ENCODE assay signal across 21 mouse cellular contexts in genomic region chr15:28595294-28595693, GRCm38 (mm10).
DNase-seq lines count a peak whose midpoint lies in the region; ATAC-seq and TF ChIP-seq lines count a peak whose summit lies in the region.
"Had no signal": no experiment of that assay in that cellular context is flagged by ENCODE, and none has a peak within 500 bp of the region (broad histone marks: within the 10 kb centered on the region; RNA-seq: fewer than 3 reads in every experiment).

No protein-coding gene starts in this region.

- H3K4me1 ChIP-seq in forebrain, embryonic 14.5 days (ENCODE audit: control insufficient read depth, insufficient read depth, low read length), result no peaks in the 10 kb centered on the region
- no peaks in the 10 kb centered on the region for H3K4me1 ChIP-seq in forebrain, embryonic 10.5 days
- H3K4me1 ChIP-seq in forebrain, postnatal 0 days (ENCODE audit: insufficient read depth), result no peaks in the 10 kb centered on the region
- H3K4me1 ChIP-seq in forebrain, embryonic 15.5 days, result no peaks in the 10 kb centered on the region
- H3K4me1 ChIP-seq: embryonic facial prominence, embryonic 10.5 days; embryonic facial prominence, embryonic 12.5 days; forebrain, embryonic 13.5 days had no signal

- H3K27me3 ChIP-seq in forebrain, embryonic 14.5 days (replicated peaks; ENCODE audit: control insufficient read depth, insufficient read depth, low read length), result no peaks in the 10 kb centered on the region
- H3K27me3 ChIP-seq in forebrain, embryonic 10.5 days (ENCODE audit: poor library complexity, severe bottlenecking), result no peaks in the 10 kb centered on the region
- H3K27me3 ChIP-seq in forebrain, postnatal 0 days (ENCODE audit: insufficient read depth, low read length), result no peaks in the 10 kb centered on the region
- no peaks in the 10 kb centered on the region for H3K27me3 ChIP-seq in forebrain, embryonic 15.5 days
- H3K27me3 ChIP-seq: CH12.LX; embryonic facial prominence, embryonic 12.5 days; forebrain, embryonic 13.5 days had no signal

- H3K27ac ChIP-seq in forebrain, embryonic 14.5 days (ENCODE audit: low read depth, low read length), result no peak overlapping the region
- no peak overlapping the region for H3K27ac ChIP-seq in forebrain, embryonic 10.5 days
- H3K27ac ChIP-seq in forebrain, postnatal 0 days (ENCODE audit: low read depth, low read length), result no peak overlapping the region
- H3K27ac ChIP-seq in forebrain, embryonic 15.5 days (replicated peaks), result no peak overlapping the region
- H3K27ac ChIP-seq: embryonic facial prominence, embryonic 10.5 days; embryonic facial prominence, embryonic 12.5 days; forebrain, embryonic 13.5 days had no signal

- no peaks in the 10 kb centered on the region for H3K9me3 ChIP-seq in forebrain, embryonic 14.5 days (replicated peaks; ENCODE audit: control insufficient read depth, low read length)
- H3K9me3 ChIP-seq in forebrain, embryonic 10.5 days, result no peaks in the 10 kb centered on the region
- H3K9me3 ChIP-seq in forebrain, postnatal 0 days (ENCODE audit: low read length), result no peaks in the 10 kb centered on the region
- no peaks in the 10 kb centered on the region for H3K9me3 ChIP-seq in forebrain, embryonic 15.5 days
- H3K9me3 ChIP-seq: embryonic facial prominence, embryonic 10.5 days; embryonic facial prominence, embryonic 12.5 days; forebrain, embryonic 13.5 days; G1E had no signal

- no peak for TF ChIP-seq CTCF in forebrain, postnatal 0 days (IDR thresholded peaks at IDR 0.05; ENCODE audit: low read depth)

- H3K9ac ChIP-seq in forebrain, embryonic 14.5 days (ENCODE audit: low read length), result no peak overlapping the region
- no peak overlapping the region for H3K9ac ChIP-seq in forebrain, postnatal 0 days
- H3K9ac ChIP-seq in forebrain, embryonic 15.5 days (replicated peaks), result no peak overlapping the region
- H3K9ac ChIP-seq: embryonic facial prominence, embryonic 12.5 days; forebrain, embryonic 13.5 days had no signal

- H3K4me3 ChIP-seq in forebrain, embryonic 14.5 days (ENCODE audit: low read depth, low read length), result no peak overlapping the region
- H3K4me3 ChIP-seq in forebrain, embryonic 10.5 days, result no peak overlapping the region
- no peak overlapping the region for H3K4me3 ChIP-seq in forebrain, postnatal 0 days (ENCODE audit: low read depth, low read length)
- no peak overlapping the region for H3K4me3 ChIP-seq in forebrain, embryonic 15.5 days
- H3K4me3 ChIP-seq: embryonic facial prominence, embryonic 10.5 days; embryonic facial prominence, embryonic 12.5 days; forebrain, embryonic 13.5 days had no signal

- H3K4me2 ChIP-seq in forebrain, embryonic 14.5 days (ENCODE audit: low read length), result no peak overlapping the region
- no peak overlapping the region for H3K4me2 ChIP-seq in forebrain, postnatal 0 days (ENCODE audit: low read depth)
- no peak overlapping the region for H3K4me2 ChIP-seq in forebrain, embryonic 15.5 days (replicated peaks)
- H3K4me2 ChIP-seq: embryonic facial prominence, embryonic 12.5 days; forebrain, embryonic 13.5 days had no signal

- no peak for ATAC-seq in forebrain, embryonic 14.5 days
- peak; percentile 54 for ATAC-seq in forebrain, postnatal 0 days
- no peak for ATAC-seq in forebrain, embryonic 15.5 days (replicated peaks)
- ATAC-seq: activated CD4-positive, CD25-positive, alpha-beta regulatory T cell, adult 4 months; CD4-positive, CD25-positive, alpha-beta regulatory T cell, adult 4 months; Patski had no signal

- peak; percentile 28 for DNase-seq in forebrain, embryonic 14.5 days (ENCODE audit: low spot score)
- no peak for DNase-seq in forebrain, embryonic 10.5 days (ENCODE audit: extremely low spot score, low spot score)
- peak; percentile 55 for DNase-seq in forebrain, postnatal 0 days
- DNase-seq in liver, result no peak
- DNase-seq: adrenal gland, adult 8-10 months; adrenal gland, postnatal 14 days; adrenal gland, postnatal 36 days; B cell, adult 2 months; cerebellum, adult 11-12 months; cerebellum, adult 2 months; cerebellum, adult 9-10 months; cerebellum, postnatal 25 days had no signal

- no peaks in the 10 kb centered on the region for H3K36me3 ChIP-seq in forebrain, embryonic 14.5 days (ENCODE audit: control insufficient read depth, insufficient read depth, low read length)
- no peaks in the 10 kb centered on the region for H3K36me3 ChIP-seq in forebrain, embryonic 10.5 days (replicated peaks)
- H3K36me3 ChIP-seq in forebrain, postnatal 0 days (ENCODE audit: insufficient read depth), result no peaks in the 10 kb centered on the region
- no peaks in the 10 kb centered on the region for H3K36me3 ChIP-seq in forebrain, embryonic 15.5 days
- H3K36me3 ChIP-seq: embryonic facial prominence, embryonic 10.5 days; embryonic facial prominence, embryonic 12.5 days; G1E had no signal

Comparison
In these comparisons a context has a peak if more than half of its experiments do, and no peak if none do; other contexts are left out.
1. DNase-seq: peak in forebrain, embryonic 14.5 days (single experiment) and forebrain, postnatal 0 days (single experiment); none in forebrain, embryonic 10.5 days (single experiment) and liver (single experiment).